Mouse (Mus musculus) liver, adult (tissue): ENCODE measurements around the gene Sost.

Source experiments
- GATA4 ChIP-seq: IDR thresholded peaks from 2 replicates; pipeline ENCODE4 v1.6.1; 2014; ENCODE audit warnings: mild to moderate bottlenecking, low read length; ENCODE audit not compliant: insufficient replicate concordance

Gene Sost

GRCm38 (mm10) chr11:101969835-101970234, 3.0 kb upstream of the Sost start:
- TF ChIP-seq GATA4: no peak

- TF ChIP-seq GATA4: no peak
Measured at GRCm38 (mm10) chr11:101968791-101969190, 2.0 kb upstream of the Sost start.

DNA sequence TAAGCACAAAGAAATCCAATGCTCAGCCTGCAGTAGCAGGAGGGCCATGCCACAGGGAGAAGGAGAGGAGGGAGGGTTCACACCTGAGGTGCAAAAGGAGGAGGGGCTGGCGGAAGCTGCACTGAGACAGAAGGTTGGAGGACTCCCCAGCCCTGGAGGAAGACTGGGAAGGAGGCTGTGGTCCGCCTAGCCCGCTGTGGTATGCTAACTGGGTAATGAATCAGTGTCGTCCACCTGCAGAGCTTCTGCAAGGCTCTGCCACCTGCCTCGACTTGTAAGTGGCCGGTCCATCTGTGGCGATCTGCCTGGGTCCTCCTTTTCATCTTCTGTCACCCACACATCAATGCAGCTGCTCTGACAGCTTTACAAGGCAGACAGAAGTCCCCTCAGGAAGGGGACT, 1.5 kb upstream of the Sost start:
- no peak for TF ChIP-seq GATA4

DNA sequence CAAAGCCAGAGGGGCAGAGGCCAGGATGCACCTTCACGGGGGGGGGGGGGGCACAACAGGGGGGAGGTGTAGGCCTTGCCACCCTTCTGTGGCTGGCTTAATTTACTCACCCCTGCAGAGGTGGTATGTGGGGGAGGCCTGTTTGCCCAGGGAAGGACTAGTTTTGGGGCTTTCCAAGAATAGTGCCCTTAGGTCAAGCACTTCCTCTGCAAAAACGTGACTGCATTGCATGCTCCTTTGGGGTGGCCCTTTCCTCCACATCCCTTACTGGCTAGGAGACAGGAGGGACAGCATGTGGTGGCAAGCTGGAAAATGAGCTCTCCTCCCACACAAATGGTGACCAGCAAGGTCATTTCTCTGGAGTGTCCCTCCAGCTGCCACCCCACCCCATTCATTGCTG, 1.3 kb downstream of the Sost start:
- TF ChIP-seq GATA4: no peak

GRCm38 (mm10) chr11:101964647-101965046, 2.2 kb downstream of the Sost start:
- no peak for TF ChIP-seq GATA4

DNA sequence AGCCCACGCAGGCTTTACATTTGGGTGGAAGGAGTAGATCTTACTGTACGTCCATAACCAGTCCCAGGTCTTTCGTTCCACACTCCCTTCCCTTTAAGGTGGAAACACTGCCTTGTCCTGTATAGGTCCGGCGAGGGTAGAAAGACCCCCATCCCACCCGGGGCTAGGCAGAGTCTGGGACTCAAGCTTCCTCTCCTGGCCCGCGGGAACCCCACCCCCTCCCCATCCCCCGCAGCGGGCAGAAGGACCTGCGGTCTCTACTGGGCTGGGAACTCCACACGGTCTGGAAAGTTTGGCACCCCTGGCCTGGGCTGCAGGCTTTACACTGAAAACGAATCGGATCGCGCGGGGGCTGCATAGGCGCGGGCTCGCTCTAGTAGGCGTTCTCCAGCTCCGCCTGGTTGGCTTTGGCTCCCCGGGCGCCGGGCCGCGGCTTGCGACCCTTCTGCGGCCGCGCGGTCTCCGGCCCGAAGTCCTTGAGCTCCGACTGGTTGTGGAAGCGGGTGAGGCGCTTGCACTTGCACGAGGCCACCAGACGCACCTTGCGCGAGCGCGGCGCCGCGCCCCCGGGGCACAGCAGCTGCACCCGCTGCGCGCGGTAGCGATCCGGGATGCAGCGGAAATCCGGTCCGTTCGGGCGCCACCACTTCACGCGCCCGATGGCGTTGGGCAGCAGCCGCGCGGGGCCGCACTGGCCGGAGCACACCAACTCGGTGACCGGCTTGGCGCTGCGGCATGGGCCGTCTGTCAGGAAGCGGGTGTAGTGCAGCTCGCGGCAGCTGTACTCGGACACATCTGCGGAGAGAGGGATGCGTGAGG, 3.1 kb downstream of the Sost start:
- no peak; the same call in 1 of the 2 replicates for TF ChIP-seq GATA4

GRCm38 (mm10) chr11:101963043-101963442, 3.8 kb downstream of the Sost start:
- no peak for TF ChIP-seq GATA4

DNA sequence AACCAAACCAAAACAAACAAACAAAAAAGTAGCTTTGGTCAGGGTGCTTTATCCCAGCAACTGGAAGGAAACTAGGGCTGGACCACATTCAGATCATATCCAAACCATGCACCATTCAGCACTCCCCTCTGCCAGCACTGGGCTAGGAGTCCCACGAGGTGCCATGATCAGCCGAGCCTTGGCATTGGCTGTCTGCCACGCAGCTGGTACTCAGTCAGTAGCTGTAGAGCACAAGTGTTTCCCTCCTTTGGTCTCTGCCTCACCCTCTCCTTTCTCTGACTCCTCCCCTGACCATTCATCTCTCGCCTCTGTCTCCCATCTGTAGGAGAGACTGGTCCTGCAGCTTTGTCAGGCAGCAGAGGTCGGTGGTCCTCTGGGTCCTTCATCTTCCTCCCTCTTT, 9.3 kb downstream of the Sost start:
- no peak for TF ChIP-seq GATA4

DNA sequence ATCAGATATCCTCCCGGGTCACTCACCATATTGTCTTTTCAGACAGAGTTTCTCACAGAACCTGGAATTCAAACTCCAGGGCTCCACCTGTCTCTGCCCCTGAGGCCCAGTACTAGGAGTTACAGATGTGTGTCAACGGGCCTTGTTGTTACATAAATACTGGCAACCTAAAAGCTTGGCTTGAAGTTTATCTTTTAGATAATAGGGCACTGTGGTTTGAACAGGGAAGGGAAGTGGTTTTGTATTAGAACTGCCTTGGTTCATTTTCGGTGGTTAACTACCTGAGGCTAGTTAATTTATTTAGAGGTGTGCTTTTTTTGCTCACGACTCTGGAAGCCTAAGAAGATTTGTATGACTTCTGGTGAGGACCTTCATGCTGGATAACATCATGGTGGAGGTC, 13.4 kb downstream of the Sost start:
- TF ChIP-seq GATA4: no peak

DNA sequence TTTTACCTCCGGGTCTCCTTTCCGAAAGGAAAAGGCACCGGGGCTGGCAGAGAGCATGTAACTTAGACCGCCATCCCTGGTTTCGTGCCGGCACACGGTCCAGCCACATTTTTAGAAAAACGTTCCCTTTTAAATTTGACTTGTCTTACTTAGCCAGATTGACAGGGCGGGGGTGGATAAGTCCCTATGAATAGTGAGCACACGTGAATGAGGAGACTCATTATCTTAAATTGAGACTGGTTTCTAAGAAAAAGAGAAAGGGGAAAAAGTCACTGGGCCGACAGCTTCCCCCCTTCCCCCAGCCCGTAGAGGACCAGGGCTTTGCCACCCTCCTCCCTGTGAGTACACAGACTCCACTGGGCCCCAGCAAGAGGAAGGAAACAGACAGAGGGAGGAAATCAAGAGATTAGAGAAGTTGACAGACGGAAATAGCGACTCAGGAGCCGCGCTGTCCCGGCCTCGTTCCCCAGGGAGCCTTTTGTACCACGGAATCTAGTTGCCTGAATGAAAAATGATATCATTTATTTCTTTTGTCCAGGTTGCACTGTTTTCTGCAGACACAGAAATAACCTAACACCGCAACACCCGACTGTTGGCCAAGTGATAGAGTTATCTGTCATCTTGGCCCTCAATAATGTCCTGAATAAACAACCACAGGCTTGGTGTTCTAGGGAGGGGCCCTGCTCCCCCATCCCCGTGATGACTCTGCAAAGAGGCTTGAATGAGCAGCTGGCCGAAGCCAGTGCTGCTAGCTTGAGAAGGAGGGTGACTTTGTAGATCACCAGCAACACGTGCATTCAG, 14.1 kb downstream of the Sost start:
- peak; percentile 92; the same call in 1 of the 2 replicates for TF ChIP-seq GATA4

- no peak for TF ChIP-seq GATA4
Measured at GRCm38 (mm10) chr11:101950021-101950420, 16.8 kb downstream of the Sost start.

DNA sequence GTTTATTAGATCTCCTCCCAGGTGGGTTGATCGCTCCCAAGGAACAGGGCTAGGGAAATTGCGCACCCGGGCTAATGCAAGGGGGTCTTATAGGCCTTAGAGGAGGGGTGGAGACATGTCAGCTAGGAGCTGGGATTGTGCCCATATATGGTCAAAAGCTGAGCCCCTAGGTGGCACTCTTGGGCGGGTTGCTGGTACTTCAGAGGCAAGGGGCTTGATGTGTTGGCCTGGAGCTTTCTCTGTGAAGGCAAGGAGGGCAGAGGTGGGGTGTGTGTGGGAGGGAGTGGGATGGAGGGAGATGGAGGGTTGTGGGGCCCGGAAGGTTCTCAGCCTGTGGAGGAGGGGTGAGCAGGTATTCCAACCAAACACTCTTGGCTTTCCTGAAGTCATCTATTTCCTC, 20.3 kb downstream of the Sost start:
- TF ChIP-seq GATA4: no peak

- no peak for TF ChIP-seq GATA4
Measured at GRCm38 (mm10) chr11:101943055-101943454, 23.8 kb downstream of the Sost start.

- TF ChIP-seq GATA4: no peak
Measured at GRCm38 (mm10) chr11:101937108-101937507, 29.7 kb downstream of the Sost start.

DNA sequence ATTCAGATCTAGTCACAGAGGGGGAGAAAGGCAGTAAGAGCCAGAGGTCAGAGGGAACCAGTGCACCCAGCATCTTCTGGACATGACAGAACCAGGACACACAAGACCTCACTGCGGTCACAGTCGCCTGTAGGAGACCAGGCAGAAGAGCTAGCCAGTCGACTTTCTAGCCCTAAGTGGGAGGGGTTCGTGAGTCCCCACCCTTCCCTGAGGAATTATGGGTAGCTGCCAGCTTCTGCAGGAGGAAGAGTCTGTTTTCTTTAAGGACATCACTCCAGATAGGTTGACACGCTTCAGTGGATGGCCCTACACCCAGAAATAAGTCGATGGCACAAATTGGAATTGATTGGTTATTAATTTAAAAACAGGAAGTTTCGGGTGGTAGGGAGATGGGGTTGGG, 30.4 kb downstream of the Sost start:
- TF ChIP-seq GATA4: no peak

DNA sequence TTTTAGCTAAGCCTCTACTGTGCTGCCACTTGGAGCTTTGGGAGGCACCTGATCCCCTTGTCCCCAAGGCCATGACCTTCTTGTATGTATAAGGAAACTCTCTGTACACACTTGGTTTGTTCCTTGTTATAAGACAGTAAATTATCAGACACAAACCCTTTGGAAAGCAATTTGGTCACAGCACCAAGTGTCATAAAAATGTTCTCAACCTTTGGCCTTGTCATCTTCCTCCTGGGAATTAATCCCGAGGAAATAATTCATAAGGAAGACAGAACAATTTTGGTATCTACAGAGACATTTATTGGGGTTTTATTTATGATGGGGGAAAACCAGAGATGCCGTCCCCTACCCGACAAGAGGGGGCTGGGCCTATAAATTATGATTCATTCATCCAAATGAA, 31.1 kb downstream of the Sost start:
- no peak for TF ChIP-seq GATA4

GRCm38 (mm10) chr11:101931978-101932377, 34.8 kb downstream of the Sost start:
- peak; percentile 85; the same call in 1 of the 2 replicates for TF ChIP-seq GATA4
